Mouse (Mus musculus): ENCODE measurements around the gene Zfp759.
A peak's percentile ranks its signal among the peaks of the same experiment; 100 is the strongest.
"Not testable (repeated sequence)": the region's sequence is repeated elsewhere in the genome, so short reads cannot be mapped to it uniquely, and the experiment has no call there.

Zfp759 gene

GRCm38 (mm10) chr13:67121360-67121759 lies at the start of gene Zfp759:
Gene Zfp759 (plus strand): TSS chr13:67121660.
- DNase-seq (ENCODE audit: low spot score in 2 of 2): not testable (repeated sequence)

GRCm38 (mm10) chr13:67072786-67073185 lies 48.7 kb upstream of the Zfp759 start:
- no peak for DNase-seq (ENCODE audit: low spot score in 2 of 2)

GRCm38 (mm10) chr13:67077244-67077643 lies 44.2 kb upstream of the Zfp759 start:
- DNase-seq (ENCODE audit: low spot score in 2 of 2): no peak

GRCm38 (mm10) chr13:67081142-67081713 lies 40.2 kb upstream of the Zfp759 start:
- DNase-seq (ENCODE audit: low spot score in 2 of 2): peak; percentile 82 to 87

- DNase-seq (ENCODE audit: low spot score in 2 of 2): peak in 1 of 2 experiments; percentile 9
Measured at GRCm38 (mm10) chr13:67081946-67082345, 39.5 kb upstream of the Zfp759 start.

GRCm38 (mm10) chr13:67090154-67090553 lies 31.3 kb upstream of the Zfp759 start:
- DNase-seq (ENCODE audit: low spot score in 2 of 2): no peak

GRCm38 (mm10) chr13:67097876-67098275 lies 23.6 kb upstream of the Zfp759 start, which contains the start of gene Zfp708:
Gene Zfp708 (minus strand): TSS chr13:67097976.
- no peak for DNase-seq (ENCODE audit: low spot score in 2 of 2)

GRCm38 (mm10) chr13:67107681-67108080 lies 13.8 kb upstream of the Zfp759 start:
- no peak for DNase-seq (ENCODE audit: low spot score in 2 of 2)

- peak; percentile 95 to 97 for DNase-seq (ENCODE audit: low spot score in 2 of 2)
Measured at GRCm38 (mm10) chr13:67108194-67108820, 13.2 kb upstream of the Zfp759 start, which contains the start of gene Gm28557. Gene Gm28557 (minus strand): TSS chr13:67108604.

GRCm38 (mm10) chr13:67108821-67109206 lies 12.6 kb upstream of the Zfp759 start:
- no peak for DNase-seq (ENCODE audit: low spot score in 2 of 2)

- peak in 1 of 2 experiments; percentile 12 for DNase-seq (ENCODE audit: low spot score in 2 of 2)
Measured at GRCm38 (mm10) chr13:67112096-67112495, 9.4 kb upstream of the Zfp759 start.

- no peak for DNase-seq (ENCODE audit: low spot score in 2 of 2)
Measured at GRCm38 (mm10) chr13:67113287-67113686, 8.2 kb upstream of the Zfp759 start.

GRCm38 (mm10) chr13:67116163-67116562 lies 5.3 kb upstream of the Zfp759 start, which contains the start of gene Rslcan18:
Gene Rslcan18 (minus strand): TSS chr13:67116263.
- not testable (repeated sequence) for DNase-seq (ENCODE audit: low spot score in 2 of 2)

- no peak for DNase-seq (ENCODE audit: low spot score in 2 of 2)
Measured at GRCm38 (mm10) chr13:67124460-67124859, 3.0 kb downstream of the Zfp759 start.

GRCm38 (mm10) chr13:67127507-67127906 lies 6.0 kb downstream of the Zfp759 start:
- DNase-seq (ENCODE audit: low spot score in 2 of 2): not testable (repeated sequence)

GRCm38 (mm10) chr13:67128038-67128721 lies 6.7 kb downstream of the Zfp759 start:
- peak; percentile 70 to 85 for DNase-seq (ENCODE audit: low spot score in 2 of 2)

GRCm38 (mm10) chr13:67166122-67166521 lies 44.7 kb downstream of the Zfp759 start:
- not testable (repeated sequence) for DNase-seq (ENCODE audit: low spot score in 2 of 2)

GRCm38 (mm10) chr13:67172991-67173722 lies 51.7 kb downstream of the Zfp759 start, which contains the start of gene Rsl1:
Gene Rsl1 (plus strand): TSS chr13:67173182.
- peak; percentile 85 to 87 for DNase-seq (ENCODE audit: low spot score in 2 of 2)

- no peak for DNase-seq (ENCODE audit: low spot score in 2 of 2)
Measured at GRCm38 (mm10) chr13:67173723-67174055, 52.2 kb downstream of the Zfp759 start.
